Mouse (Mus musculus) liver (tissue): Measurements from ENCODE around the gene Ccr9.
"Not testable (repeated sequence)": the region's sequence is repeated elsewhere in the genome, so short reads cannot be mapped to it uniquely, and the experiment has no call there.

Experiments
- DNase-seq: peaks from one replicate; pipeline ENCODE4 v3.0.0-alpha.2; 2020; ENCODE audit warnings: mixed read lengths

Gene Ccr9

DNA sequence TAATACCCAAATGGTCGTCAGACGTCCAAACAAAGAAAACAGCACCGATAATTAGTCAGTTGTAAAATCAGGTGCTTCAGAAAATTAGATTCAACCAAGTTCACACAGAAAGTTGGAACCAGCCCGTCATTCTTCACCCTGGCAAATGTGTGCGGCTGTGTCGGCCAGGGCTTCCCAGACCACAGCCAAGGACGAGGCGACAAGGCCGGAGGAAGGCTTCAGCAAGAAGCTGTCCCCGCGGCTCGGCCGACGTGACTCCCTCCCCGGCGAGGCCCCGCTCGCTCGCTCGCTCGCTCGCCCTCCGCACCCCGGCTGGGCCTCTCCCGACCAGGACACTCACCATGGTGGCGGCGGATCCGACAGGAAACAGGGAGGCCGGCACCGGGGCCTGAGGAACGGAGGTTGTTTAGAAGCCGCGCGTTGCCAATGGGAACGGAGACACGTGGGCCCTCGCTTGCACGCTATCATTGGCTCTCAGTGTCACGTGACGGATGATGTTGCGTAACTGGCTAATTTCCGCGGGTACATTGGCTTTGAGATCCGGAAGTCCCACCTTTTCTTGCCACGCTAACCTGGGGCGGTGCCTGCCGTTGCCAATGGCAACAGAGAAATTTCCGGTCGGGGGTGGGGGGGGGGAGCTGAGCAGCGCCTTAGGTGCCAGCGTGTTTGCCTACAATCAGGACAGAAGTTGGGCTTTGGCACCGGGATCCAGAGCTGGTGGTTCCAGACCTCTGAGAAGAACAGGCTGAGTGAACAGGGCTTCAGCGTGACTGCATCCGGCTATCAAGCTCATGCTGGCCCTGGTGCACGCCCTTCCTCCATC is 39.2 kb downstream of the Ccr9 start, which contains the start of gene Lztfl1:
Gene Lztfl1, minus strand, starts transcription at position 512 of the 823 bp plus-strand sequence.
- DNase-seq = peak; percentile 95

GRCm38 (mm10) chr9:123722737-123723493 is 44.7 kb downstream of the Ccr9 start:
- no peak for DNase-seq

GRCm38 (mm10) chr9:123731271-123731670 is 53.0 kb downstream of the Ccr9 start:
- no peak for DNase-seq

- DNase-seq = no peak
Measured at GRCm38 (mm10) chr9:123734133-123734532, 55.9 kb downstream of the Ccr9 start.

DNA sequence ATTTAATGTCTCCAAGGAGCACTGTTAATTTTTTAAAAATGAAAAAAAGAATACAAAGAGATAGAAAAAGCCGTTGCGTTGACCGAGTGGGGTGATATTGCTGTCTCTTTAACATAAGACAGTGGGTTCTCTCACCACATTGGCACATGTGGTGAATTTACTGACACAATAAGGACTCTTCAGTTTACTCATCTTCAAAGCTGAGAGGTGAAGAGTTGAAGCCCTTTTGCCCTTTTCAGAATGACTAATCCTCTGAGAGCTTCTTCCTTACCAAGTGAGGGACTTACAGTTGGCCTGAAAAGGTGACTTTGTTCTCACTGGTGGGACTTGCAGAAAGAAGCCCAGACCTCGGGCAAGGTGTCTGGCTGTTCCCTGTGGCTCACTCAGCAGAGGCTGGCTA is 62.6 kb downstream of the Ccr9 start:
- no peak for DNase-seq

GRCm38 (mm10) chr9:123749687-123750086 is 71.4 kb downstream of the Ccr9 start:
- DNase-seq = not testable (repeated sequence)

DNA sequence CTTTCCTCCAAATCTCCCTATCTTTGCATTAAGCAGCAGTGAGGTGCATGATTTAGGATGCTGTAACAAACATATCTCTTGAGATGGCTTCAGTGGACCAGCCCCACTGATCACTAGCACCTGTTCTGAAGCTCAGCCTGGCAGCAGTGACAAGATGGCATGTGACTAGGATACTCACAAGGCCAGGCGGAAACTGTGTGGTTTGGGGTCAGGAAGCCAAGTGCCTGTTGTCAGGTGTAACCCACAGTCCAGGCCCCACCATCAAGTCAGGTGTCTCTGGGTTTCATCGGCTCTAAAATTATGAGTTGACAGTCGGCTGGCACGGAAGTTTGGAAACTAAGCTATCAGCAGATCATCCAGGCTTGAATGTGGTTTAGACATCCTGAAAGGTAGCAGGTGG is 76.1 kb downstream of the Ccr9 start:
- DNase-seq = no peak

GRCm38 (mm10) chr9:123756752-123757151 is 78.5 kb downstream of the Ccr9 start:
- DNase-seq = no peak

DNA sequence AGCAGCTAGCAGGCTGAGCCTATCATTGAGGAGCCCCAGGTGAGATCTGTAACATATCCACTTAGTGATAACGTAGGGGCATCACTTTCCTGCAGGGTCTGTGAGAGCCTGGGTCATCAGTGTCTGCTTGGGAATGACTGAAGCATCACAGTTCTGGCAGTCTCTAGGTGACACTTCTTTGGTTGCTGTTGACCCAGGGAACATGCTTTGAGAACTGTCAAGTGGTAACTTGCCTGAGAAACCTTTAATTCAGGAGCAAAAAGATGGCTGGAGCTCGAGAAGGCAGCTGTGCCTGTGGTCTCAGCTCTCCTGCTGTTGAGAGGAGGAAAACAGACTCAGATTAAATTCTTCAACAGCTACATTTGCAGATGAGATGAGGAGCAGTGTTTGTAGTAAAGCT is 79.1 kb downstream of the Ccr9 start:
- no peak for DNase-seq

DNA sequence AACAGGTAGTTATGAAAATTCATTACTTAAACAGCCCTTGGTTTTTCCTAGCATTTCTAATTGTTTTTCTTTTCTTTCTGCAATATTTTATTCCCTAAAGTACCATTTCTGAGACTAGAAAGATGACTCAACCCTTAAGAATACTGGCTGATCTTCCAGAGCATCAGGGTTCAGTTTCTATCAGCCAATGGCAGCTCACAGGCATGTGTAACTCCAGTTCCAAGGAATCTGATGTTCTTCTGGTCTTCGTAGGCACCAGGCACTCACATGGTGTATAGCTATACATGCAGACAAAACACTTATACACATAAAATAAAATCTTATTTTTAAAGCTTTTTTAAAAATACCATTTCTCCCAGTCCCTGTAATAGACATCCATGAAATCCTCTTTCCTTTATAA is 79.9 kb downstream of the Ccr9 start:
- no peak for DNase-seq

- no peak for DNase-seq
Measured at GRCm38 (mm10) chr9:123758645-123759044, 80.4 kb downstream of the Ccr9 start.

GRCm38 (mm10) chr9:123760806-123761205 is 82.6 kb downstream of the Ccr9 start:
- DNase-seq = no peak

- DNase-seq = no peak
Measured at GRCm38 (mm10) chr9:123762886-123763285, 84.6 kb downstream of the Ccr9 start.

GRCm38 (mm10) chr9:123763771-123764170 is 85.5 kb downstream of the Ccr9 start:
- no peak for DNase-seq

- no peak for DNase-seq
Measured at GRCm38 (mm10) chr9:123766996-123767395, 88.8 kb downstream of the Ccr9 start.

DNA sequence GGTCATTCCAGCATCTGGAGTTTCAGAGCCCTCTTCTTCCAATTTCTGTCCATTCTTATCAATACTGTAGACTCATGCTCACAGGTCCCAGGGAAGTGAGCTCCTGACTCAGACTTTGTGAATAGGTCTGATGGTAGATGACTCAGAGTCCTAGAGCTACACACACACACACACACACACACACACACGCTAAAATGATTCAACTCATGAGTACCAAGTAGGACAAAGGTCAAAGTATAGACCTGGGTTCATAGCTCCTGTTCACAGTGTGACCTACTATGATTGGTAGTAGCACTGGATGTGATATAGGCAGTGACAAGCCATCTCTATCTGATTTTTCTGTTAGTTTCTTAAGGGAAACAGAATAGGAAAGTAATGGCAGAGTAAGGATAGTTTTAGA is 90.2 kb downstream of the Ccr9 start:
- DNase-seq = no peak

DNA sequence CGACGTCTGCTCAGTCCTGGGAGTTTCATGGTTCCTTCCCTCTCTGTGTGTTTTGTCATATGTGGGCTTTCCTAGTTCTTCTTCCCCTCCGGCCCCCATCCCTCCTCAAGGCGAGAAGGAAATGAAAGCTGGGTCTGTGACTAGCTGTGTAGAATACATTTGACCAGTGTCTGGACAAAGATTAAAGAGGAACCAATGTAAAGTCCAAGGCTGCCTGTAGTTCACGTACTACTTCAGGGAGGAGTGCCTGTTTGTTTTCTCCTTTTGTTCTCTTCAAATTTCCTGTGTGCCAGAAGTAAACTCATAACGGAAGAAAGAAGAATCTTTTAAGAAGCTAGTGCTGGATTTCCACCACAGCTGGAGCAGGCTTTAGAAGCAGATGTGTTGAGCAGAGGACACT is 91.3 kb downstream of the Ccr9 start:
- no peak for DNase-seq

- DNase-seq = not testable (repeated sequence)
Measured at GRCm38 (mm10) chr9:123773299-123773698, 95.1 kb downstream of the Ccr9 start.

DNA sequence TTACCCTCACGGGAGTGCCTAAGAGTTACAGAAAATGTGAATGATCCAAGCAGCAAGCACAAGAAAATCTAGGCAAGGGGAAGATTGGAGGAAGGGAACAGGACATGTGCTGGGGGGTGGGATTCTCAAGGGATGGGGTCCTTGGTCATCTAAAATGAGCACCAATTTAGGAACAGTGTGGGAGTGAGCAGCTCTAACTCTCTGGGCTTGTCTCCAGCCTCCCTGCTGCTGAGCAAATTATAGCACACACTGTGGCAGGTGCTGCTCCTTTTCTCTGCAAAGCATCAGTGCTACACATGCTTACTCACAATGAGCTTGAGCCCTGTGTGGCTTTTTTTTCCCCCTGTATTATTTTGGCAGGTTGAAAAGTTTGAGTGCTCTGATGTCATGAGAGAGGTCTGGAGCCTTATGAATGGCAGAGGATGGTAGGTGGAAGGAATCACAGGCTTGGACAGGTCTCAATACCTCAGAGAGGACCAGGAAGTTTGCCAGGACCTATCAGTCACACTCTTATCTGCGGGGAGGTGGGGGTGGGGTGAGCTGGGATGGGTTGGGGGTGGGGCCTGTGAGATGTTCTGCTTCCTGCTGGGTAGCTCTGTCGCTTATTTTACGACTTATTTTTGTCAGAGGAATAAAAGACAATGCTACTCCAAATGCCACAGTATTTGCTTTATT is 110.8 kb downstream of the Ccr9 start:
- DNase-seq = no peak

DNA sequence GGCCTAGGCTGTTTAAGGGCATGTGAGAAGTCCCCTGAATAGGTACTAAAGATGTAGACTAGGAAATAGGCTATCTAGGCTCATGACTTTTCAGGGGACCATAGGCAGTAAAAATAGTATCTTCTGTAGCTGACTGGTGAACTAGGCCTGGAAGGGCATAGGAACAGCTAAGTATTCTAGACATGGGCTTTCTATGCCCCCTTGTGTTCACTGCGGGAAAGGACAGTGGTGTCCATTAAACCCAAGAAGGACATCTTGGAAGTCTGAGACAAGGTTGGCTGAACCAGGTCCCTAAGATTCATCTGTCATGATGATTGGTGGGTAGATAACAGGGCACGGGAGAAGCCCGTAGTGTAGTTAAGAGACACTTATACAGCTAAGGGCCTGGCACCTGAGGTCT is 117.9 kb downstream of the Ccr9 start:
- peak; percentile 34 for DNase-seq

DNA sequence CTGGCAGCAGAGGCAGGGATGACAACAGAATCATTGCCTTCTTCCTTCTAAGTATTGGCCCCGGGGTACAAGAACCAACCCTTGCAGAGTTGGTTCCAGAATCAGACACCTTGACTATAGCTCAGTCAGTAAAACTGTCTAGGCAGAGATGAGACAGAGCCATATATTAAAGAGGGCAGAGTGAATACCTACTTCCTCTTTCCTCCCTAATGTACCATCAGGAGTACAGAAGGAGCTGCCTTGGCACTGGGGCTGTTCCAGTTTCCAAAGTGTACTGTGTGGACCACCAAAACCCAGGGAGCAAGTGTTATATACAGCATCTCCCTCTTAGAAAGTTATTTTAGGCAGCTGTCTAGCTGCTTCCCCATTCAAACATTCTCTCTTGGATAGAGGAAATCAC is 123.3 kb downstream of the Ccr9 start:
- no peak for DNase-seq

- DNase-seq = no peak
Measured at GRCm38 (mm10) chr9:123802421-123802820, 124.2 kb downstream of the Ccr9 start.

DNA sequence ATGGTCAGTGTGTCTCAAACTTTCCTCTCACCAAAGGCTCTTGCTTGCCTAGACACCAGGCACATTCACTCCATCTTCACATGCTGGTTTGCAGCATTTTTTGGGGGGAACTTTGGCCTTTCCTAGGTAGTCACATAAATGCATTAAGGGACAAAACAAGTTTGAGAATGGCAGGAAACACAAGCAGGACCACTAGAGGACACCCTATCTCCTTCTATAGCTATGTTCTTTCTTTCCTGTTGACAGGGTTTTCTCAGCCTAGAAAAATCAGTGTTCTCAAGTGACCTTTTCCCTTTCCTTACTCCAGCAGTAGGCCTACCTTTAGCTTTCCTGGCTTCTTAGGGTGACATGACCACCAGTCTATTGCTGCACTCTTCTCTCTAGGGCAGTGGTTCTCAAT is 124.7 kb downstream of the Ccr9 start:
- DNase-seq = no peak

GRCm38 (mm10) chr9:123805241-123805640 is 127.0 kb downstream of the Ccr9 start:
- no peak for DNase-seq
